Mouse (Mus musculus) cerebellum, postnatal 25 days (tissue): ENCODE data around the gene Ints14.
A peak's percentile ranks its signal among the peaks of the same experiment; 100 is the strongest.
"Not testable (repeated sequence)": the region's sequence is repeated elsewhere in the genome, so short reads cannot be mapped to it uniquely, and the experiment has no call there.

ENCODE experiments used
- DNase-seq, 2 experiments: peaks; one replicate each; pipeline ENCODE4 v3.0.0; 2021; ENCODE audit warnings: mixed read lengths in 2 of 2

Gene Ints14

DNA sequence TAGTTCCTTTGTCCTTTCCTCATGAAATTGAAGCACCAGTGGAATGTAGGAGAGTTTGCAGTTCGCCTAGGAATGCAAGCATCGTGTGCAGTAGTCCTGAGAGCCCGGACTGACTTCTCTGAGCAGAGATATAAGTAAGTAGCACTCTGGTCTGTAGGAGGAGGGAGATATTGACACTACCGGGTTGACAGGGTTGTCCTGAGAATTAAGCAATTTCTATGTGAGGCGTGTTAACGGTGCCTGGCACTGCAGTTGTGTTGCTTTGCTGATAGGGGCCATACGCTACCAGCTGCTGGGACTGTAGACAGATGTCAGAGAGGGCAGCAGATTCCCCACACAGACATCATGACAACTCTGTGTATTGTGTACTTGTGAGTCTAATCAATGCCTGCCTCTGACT, 7.5 kb upstream of the Ints14 start:
- DNase-seq: no peak

DNA sequence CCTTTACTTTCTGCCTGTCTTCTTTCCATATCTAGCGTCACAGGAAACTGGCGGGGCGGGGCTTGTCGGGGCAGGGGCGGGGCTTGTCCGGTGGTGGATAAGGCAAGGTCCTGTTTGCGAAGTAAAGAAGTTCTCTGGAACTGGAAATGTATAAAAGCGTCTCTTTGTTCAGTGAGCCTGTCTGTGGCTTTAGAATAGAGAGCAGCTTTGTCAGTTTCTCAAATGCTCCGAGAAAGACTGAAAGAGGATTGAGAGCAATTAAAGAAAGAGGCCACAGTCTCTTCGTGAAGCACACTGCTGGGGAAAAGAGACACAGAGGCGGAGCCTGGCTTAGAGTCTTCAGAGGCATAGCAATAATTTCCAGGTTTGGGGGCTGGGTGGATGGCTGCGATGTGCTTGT, 4.4 kb upstream of the Ints14 start:
- peak in 1 of 2 experiments; percentile 34 for DNase-seq

- DNase-seq: no peak
These were observed 3.4 kb upstream of the Ints14 start for GRCm38 (mm10) chr9:64957276-64957675.

- DNase-seq: no peak
These were observed 244 bp downstream of the Ints14 start for GRCm38 (mm10) chr9:64960978-64961320.

- no peak for DNase-seq
These were observed 19.8 kb downstream of the Ints14 start for GRCm38 (mm10) chr9:64980548-64980947.

DNA sequence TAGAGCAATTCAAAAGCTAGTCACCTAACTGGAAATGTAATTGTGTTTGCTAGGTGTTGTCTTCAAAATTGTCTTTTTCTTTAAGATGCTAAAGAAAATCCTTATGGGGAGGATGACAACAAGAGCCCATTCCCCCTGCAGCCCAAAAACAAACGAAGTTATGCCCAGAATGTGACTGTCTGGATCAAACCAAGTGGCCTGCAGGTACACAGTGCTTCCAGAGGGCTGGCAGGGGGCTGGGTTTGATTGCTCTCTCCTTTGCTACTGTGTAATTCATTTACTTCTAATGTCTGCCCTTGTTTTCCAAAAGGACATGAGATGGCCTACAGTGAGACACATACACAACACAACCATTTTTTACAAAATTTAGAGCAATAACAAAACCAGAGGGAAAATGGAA, 21.2 kb downstream of the Ints14 start:
- DNase-seq: no peak

GRCm38 (mm10) chr9:64985037-64985794, 24.5 kb downstream of the Ints14 start:
- no peak for DNase-seq

- no peak for DNase-seq
These were observed 25.1 kb downstream of the Ints14 start for GRCm38 (mm10) chr9:64985807-64986206.

DNA sequence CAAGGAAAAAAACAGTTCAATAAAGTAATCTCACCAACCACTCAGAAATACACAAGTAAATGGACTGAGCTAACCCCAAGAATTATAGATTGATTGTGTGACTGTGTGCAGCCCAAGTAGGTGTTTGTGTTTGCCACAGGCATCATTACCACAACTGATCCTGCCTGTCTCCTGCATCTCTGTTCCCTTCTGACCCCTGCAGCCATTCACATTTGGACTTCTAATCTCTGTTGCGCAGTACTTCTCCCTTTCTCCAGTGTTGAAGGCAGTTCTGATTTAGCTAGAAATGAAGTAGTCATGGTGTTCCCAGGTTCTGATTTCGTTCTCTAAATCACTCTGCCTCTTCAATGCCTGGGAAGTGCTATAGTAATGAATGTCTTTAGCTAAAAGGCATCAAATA, 26.9 kb downstream of the Ints14 start:
- DNase-seq: no peak

DNA sequence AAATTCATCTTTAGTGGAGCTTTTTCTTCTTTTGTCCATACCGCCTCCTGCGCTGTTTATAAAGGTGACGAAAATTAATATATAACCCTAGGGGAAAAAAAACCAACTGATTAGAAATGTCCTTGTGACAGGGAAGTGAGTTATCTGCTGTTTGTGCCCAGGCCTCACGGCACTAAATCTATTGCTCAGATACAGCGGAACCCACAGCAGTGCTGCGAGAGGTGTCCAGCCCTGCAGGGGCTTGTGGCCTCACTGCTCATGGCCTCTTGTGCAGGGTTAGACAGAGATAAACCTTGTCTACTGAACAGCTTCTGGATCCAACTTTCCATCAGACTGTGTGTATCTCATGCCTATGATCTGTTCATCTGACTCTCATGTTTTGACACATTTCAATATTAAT, 27.7 kb downstream of the Ints14 start:
- no peak for DNase-seq

- no peak for DNase-seq
These were observed 29.6 kb downstream of the Ints14 start for GRCm38 (mm10) chr9:64990291-64990690.

DNA sequence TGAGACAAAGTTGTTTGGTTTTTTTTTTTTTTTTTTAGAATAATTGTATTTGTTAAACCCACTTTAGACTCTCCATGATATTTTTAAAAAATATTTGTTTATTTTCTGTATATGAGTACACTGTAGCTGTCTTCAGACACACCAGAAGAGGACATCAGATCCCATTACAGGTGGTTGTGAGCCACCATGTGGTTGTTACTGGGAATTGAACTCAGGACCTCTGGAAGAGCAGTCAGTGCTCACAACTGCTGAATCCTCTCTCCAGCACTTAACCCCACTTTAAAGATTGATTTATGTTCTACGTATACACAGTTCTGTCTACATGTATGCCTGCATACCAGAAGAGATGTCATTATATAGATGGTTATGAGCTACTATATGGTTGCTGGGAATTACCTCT, 34.8 kb downstream of the Ints14 start:
- not testable (repeated sequence) for DNase-seq

DNA sequence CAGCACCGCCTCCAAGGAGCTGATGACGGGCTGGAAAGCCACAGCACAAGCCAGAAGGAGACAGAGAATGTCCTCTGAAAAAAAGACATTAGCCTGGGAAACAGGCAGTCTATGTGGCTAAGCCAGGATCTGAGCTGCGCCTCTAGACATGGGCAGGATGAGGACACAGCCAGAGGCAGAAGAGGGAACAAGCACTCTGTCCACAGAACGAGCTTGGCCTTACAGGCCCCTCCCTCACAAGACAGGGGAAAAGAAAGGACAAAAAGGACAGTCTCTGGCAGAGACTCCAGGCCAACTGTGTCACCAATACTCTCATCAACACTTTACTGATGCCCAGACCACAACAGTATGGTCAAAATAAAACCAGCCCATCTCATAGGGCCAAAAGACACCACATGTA, 40.8 kb downstream of the Ints14 start:
- no peak for DNase-seq

DNA sequence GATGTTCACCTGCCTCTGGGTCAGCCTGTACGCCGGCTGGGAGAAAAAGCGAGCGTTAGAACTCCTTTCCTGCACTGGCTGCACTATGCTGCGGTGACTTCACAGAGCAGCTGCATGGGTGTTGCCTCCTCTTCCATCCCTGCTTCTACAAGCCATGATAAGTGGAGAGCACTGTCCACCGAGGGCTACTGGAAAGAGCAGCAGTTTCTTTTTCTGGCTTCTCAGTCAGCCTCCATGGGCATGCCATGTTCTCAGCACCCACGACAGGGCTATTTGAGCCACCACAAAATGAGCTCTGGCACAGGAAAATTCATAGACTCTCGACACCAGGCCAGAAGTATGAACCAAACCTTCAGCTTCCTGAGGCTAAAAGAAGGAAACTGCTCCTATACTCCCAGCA, 45.0 kb downstream of the Ints14 start:
- no peak for DNase-seq

GRCm38 (mm10) chr9:65010632-65011031, 49.9 kb downstream of the Ints14 start:
- DNase-seq: no peak

GRCm38 (mm10) chr9:65011304-65011703, 50.6 kb downstream of the Ints14 start:
- DNase-seq: peak in 1 of 2 experiments; percentile 47

GRCm38 (mm10) chr9:65015461-65016222, 54.9 kb downstream of the Ints14 start:
- no peak for DNase-seq

DNA sequence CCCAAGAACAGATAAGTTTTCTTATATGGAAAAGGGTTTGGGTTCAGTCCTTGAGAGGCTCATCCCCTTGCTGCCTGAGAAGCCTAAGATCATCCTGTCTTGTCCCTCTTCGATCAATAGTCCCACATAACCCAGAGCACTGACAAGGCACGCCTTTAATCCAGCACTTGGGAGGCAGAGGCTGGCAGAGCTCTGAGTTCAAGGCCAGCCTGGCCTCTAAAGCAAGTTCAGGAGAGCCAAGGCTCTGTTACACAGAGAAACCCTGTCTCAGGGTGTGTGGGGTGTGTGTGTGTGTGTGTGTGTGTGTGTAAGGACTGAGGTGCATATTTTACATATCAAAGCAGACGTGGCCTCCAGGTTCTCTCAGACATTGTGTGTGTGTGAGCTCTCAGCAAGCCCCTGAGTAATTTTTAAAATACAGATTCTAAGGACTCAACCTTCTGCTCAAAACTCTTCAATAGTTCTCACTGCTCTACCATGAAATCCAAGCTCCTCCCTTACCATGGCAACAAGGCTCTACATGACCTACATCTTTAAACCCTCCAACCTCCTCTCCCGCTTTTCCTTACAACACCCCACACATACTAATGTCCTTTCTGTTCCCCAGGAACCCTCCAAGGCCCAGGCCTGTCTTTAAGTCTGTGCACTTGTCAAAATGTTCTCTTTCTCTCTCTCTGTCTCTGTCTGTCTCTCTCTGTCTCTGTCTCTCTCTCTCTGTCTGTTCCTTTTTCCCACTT, 55.7 kb downstream of the Ints14 start:
- no peak for DNase-seq

- no peak for DNase-seq
These were observed 56.5 kb downstream of the Ints14 start for GRCm38 (mm10) chr9:65016978-65017827.

- DNase-seq: no peak
These were observed 57.2 kb downstream of the Ints14 start for GRCm38 (mm10) chr9:65017896-65018295.

DNA sequence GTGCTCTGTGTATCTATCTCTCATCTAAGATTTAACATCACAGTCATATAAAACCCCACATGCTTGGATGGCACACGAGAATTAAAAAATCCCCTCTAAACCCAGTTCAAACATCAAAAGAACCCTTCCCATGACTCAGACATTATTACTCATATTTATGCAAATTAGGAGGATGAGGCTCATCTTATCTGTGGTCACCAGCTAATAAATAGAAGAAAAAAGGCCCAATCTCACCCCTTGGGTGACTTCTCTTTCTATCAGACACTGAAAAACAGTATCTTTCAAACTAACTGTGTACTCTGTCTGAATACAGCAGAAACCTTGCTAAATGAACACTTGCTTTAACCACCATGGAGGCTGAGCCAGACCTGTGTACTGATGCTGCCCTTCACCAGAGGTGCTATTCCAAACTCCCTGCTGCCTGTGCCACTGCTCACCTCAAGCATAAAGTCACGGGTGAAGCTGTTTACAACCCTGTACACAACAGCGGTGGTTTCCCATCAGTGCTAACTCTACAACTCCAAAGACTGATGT, 58.0 kb downstream of the Ints14 start:
- DNase-seq: no peak

GRCm38 (mm10) chr9:65019146-65019545, 58.4 kb downstream of the Ints14 start:
- DNase-seq: no peak
